Mouse (Mus musculus) lung, postnatal 0 days (tissue): ENCODE measurements around the gene Tesc.

ENCODE experiments used
- CTCF ChIP-seq: IDR thresholded peaks from 2 replicates; pipeline ENCODE4 v1.5.1; 2016; ENCODE audit warnings: antibody characterized with exemption, mild to moderate bottlenecking
- EP300 ChIP-seq: IDR thresholded peaks from 2 replicates; pipeline ENCODE4 v1.6.1; 2016; ENCODE audit warnings: antibody characterized with exemption, mild to moderate bottlenecking, control low read depth

- TF ChIP-seq CTCF (no peak), EP300 (no peak)
Measured at GRCm38 (mm10) chr5:118078550-118078949, 51.0 kb downstream of the Tesc start.
